Mouse (Mus musculus) cerebellum, adult 18-20 months (tissue): ENCODE data around the gene Slit3.
A peak's percentile ranks its signal among the peaks of the same experiment; 100 is the strongest.

Experiments
- DNase-seq, 2 experiments: peaks; one replicate each; pipeline ENCODE4 v3.0.0; 2021

The Slit3 gene

DNA sequence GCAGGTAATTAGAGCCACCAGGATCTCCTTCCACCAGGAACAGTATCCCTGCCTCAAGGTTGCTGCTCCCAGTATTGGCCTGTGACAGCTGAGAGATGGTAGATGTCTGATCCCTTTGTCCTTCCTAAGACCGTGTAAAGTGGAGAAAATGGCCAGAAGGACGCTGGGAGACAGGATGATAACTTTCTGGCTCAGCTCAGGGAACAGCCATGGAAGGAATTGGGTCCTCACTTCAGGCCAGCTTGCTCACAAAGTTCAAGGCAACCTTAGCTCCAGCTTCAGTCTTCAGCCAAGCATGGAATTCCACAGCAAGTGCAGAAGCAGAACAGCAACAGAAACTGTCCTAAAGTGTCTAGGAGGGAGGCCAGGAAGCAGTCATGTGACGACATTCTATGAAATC is 289.4 kb downstream of the Slit3 start:
- DNase-seq, result no peak

DNA sequence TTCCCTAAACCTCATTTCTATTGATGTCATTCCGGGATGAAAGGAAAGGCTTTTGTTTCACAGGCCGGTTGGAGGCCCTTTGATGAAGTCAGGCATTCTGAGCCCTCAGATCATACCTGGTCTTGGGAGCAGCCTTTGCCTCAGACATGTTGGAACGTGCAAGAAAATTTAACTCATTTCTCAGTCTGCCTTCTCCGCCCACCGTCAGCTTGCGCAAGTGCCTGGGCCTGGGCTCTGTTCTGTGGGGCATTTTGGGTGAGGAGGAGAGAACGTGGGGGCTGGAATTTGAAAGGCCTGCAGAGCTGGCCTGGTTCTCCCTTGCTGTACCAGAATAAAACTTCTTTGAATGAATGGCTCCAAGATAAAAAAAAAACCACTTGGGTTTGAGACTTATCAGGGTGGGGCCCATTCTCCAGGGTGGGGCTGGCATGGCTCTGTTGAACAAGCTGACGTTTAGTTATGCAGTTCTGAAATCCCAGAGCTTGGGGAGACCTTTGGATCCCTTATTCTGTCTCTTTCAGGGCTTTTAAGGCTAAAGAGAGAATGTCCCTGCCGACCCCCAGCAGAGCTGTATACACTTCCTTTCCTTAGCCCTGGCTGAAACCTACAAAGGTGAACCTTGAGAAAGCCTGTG is 294.9 kb downstream of the Slit3 start:
- no peak for DNase-seq

DNA sequence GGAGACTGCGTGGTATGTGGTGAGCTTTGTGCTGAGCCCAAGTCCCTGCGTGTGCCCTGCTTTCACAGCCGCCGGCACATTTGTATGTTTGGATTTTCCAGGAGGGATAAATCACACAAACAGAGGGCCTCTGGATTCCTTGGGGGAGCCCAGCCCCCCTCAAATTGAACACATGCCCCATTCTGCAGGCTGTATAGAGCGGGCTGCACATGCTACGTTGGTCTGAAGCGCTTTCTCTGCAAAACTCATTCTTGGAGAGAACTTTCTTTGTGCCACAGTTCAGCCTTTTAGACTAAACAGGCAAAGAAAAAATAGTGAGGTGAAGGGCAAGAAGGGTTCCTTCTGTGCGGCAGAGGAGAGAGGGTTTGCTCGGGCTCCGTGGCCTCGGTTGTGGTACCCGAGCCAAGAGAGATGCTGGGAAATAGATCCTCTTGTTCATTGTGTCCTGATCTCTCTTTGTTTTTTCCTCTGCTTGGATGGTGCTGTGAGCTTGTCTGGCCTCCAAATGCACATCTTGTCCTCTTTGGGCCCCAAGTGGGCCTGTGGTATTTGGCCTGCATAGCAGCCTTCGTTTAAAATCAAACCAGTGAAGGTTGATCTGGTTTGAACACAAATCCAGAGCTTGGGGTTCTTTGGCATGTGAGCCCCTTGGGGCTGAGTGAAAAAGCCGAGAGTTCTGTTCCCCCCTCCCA is 295.5 kb downstream of the Slit3 start:
- peak; percentile 14 to 17 for DNase-seq

DNA sequence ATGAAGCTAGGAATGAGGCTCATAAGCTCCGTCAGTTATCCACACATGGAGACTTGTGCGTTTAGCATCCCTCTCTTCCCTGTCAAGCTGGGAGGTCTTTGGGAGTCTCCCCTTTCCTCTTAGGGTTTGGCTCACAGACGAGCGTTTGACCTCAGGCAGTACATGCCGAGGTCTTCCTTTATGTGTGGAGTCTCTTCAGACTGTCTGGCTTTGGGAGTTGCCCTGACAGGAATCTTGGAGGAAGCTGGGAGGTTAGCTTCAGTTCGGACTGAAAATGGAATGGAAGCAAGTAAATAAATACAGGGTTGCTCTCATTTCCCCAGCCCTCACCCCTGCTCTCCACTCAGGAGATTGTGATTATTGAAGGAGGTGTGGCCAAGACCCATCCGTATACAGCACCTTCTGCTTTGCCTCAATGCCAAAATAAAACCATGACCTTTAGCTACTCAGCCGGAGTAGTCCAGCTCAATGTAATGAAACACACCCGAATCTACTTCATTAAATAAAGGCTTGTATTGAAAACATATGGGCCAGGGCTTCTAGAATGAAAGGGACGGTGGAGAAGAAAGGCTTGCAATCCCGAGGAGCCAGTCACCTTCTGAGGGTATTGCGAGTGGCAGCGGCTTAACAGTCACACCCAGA is 297.0 kb downstream of the Slit3 start:
- DNase-seq, result no peak

DNA sequence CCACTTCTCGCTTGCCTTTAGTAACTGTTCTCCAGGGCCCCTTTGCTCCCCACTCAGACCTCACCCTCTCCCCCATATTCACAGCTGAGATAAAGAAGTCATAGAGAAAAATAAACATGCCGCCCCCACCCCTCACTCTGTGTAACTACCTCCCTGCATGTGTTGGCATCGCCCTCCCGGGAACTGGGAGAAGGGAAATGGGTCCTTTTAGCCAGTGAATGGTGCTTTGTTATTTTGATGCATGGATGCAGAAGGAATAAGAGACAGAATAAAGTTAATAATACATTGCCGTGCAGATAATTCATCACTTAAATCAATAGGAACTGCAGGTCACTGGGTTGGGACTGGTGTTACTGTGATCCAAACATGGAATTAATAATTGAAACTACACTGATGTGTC is 298.0 kb downstream of the Slit3 start:
- no peak for DNase-seq

DNA sequence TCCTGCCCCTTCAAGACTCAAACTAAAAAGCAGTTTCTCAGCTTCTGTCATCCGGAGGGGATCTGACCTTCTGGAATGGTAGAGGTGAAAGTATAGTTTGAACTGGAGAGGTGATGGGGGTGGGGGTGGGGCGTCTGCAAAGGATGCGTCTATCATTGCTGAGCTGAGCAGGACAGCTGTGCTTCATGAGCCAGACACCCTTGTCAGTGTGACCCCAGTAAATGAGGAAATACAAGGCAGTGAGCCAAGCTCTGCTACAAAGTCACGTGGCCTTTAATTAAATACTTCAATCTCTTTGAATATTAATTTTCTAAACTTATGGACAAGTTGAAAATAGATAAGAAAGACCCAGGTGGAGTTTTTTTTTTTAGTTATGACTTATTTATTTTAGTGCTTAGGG is 300.7 kb downstream of the Slit3 start:
- DNase-seq, result no peak

DNA sequence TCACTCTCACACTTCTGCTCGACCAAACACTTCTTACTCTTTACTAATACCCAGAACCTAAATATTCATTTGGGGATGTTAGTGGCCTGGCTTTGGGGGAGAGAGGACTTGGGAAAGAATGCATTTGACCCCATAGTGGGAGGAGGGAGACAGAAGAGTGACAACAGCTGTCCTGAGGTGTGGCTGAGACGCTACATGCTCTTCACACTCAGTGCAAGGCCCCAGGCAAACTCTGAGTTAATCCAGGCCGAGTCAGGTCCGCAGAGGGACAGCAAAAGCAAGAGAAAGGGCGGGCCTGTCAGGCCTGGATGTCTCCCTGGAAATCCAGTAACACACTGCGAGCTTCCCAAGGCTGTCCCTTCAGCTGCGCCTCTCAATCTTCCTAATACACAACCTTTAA is 307.0 kb downstream of the Slit3 start:
- no peak for DNase-seq

DNA sequence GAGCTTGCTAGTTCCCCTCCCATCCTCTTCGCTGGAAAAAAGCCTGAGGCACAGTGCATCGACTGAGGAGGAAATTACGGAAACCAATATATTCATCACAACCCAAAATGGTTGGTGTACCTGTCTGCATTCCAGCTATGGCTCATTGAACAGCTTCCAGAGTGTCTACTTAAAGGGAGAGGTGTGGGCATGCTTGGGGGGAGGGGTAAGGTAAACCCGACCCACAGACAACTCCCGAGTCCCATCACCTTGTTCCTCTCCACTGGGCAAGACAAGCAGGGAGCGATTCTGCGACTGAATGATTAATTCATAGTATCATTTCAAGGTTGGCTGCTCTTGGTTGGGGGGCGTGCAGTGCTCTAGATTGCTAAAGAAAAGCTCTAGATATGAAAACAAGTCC is 310.1 kb downstream of the Slit3 start:
- no peak for DNase-seq

DNA sequence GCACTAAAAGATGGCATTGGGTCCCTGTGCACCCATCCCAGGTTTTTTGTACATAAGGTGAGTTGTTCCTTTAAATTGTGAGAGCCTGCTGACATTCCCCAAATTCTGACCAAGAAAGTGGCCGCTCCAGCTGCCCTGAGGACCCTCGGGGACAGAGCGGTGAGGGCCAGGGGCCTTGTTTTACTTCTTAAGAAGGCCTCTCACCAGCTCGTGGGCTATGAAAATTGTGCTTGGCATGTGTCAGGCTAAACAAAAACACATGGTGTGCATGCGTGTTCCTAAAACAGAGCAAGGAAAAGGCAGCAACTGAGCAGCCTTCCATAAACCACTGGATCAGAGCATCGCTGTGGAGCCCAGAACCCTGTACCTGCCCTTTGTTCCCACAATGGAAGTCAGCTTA is 316.5 kb downstream of the Slit3 start:
- no peak for DNase-seq

DNA sequence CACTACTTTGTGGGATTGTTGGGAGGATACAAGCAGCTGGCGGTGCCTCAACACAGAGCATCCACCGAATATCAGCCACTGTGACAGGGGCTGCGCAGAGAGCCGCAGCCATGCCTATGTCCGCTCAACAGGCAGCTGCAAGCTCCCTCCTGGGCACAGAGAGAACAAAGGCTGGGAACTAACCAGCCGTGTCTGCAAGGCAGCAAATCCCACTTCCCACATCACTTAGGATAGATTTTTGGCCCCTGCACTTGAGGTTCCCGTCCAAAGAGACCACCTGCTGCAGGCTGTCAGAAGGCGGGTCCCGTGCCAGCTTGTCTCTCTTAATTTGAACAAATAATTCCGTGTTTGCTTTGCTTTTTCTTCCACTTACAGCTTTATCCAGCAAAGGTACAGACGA is 319.2 kb downstream of the Slit3 start:
- no peak for DNase-seq

DNA sequence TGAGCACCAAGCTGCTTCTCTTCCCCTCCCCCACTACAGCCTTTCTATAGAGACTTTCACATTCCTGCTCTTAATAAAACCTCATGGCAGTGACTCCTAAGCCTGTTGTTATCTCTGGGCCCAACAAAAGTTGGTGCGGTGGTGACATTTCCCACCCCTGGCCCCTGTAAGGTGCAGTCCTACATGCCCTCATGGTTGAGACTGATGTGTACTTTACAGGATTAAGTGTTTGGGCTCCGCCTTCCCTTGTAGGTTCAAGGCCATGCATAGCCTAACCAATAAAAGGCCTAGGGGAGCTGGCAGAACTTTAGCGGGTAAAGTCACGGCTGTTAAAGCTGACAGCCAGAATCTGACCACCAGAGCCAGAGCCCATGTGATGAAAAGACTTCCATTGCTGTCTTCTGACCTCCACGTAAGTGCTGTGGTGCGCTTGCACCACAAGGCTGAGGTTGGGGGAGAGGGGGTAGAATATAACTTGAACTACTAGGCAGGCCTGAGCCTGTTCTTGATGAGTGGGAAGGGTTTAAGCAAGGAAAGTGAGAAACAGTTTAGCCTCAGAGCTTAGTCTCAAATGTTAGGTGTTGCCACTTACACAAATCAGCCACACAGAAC is 323.6 kb downstream of the Slit3 start:
- DNase-seq, result no peak

DNA sequence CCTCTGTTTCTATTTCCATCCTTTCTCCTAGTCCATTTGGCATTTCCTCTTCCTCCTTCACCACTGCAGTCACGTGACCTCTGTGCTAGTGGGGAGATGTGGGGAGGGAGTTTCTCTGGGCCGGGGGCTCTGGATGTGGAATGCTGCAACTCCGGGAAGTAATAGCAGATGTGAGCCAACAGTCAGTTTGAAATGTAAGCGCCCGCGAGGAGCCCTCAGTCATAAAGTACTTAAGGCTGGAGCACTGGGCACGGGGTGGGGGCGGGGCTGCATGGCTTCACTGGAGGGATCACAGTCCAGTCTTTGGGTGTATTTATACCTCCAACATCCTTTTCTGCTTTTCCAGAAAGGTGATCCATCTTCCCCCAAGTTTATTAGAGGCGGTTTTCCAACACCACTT is 326.9 kb downstream of the Slit3 start:
- no peak for DNase-seq

DNA sequence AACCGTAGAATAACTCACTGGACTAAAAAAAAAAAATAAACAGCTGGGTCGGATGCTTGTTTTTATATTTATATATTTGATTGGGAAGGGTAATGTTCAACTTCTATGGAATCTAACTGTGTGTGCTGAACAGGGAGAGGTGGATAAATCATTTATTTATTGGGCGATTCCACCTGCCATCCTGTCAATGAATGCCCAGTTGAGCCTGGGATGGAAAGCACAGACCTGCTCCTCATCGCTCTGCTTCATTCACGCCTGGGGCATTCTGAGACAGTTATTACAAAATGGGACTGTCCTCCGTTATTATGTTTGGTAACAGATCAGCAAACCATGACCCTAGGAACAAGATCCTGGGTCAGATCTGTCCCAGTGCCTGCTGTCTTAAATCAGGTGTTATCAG is 328.2 kb downstream of the Slit3 start:
- DNase-seq, result no peak

DNA sequence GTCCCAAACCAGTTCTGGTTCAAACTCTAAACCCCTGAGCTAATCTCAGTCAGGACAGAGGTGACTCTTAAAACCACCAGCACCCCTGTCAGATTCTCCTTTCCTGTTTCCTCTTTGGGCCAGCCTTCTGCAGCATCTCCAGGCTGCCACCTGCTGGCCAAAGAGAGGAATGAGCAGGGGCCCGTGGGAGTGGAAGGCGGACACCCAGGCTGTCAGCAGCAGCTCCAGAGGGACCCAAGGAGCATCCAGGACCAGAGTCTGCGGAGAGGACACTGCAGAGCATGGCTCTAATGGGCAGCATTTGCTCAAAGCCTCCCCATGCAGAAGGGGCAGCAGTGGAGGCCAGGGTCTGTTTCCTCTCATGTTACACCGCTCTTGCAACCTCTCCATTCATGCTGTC is 330.6 kb downstream of the Slit3 start:
- peak; percentile 71 to 85 for DNase-seq

DNA sequence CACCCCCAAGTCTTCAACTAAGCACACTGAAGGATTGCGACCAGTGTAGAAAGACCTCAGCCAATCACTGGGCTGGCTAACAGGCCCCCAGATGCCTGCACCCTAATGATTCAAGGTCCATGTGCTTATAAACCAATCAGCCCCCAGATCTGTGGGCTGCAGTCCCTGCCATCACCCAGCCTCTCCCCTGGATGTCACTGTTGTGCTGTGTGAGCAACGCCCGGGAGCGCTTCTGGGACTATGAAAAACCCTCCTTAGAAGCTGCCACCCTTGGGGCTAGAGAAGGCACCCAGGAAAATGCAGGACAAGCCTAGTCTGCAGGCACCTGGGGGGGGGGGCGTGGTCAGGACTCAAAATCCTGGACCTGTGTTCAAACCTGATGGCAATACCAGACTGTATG is 331.4 kb downstream of the Slit3 start:
- peak in 1 of 2 experiments; percentile 9 for DNase-seq

DNA sequence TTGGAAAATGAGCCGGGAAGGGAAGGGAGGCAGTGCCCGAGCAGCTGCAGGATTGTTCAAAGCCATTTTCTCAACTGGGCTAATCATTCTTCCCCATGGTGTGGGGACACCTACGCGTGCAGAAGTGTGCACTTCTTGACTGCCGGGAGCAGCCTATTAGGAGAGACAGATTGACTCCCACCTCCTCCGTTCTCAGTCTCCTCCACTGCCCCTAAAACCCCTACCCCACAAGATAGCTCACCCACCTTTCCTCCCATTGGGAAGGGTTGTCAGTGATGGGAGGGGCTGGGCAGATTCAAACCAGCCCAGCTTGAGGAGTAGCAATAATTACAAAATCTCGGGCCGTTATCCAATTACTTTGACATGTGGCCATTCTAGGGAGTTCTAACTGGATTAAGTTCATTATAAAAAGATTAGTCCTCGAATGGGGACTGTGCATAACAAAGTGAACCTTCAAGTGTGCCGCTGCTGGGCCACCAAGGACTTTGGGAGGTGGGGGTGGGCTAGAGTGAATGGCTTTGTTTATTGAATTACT is 333.2 kb downstream of the Slit3 start:
- DNase-seq, result no peak

DNA sequence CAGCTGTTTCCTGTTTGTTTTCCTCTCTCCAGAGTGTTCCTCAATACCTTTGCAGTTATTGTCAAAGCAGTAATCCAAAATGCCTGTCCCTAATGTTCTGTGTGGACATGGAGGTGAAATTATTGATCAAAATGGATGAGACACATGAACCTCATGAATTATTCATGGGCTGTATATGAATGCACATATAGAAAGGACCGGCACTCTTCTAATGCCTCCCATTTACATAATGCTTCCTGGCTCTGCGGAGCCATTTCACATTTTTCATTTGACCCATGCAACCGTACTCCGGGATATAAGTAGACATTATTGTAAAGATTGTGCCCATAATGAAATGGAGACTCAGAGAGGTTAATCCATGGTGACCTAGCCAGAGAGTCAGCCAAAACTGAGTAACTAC is 333.8 kb downstream of the Slit3 start:
- no peak for DNase-seq

DNA sequence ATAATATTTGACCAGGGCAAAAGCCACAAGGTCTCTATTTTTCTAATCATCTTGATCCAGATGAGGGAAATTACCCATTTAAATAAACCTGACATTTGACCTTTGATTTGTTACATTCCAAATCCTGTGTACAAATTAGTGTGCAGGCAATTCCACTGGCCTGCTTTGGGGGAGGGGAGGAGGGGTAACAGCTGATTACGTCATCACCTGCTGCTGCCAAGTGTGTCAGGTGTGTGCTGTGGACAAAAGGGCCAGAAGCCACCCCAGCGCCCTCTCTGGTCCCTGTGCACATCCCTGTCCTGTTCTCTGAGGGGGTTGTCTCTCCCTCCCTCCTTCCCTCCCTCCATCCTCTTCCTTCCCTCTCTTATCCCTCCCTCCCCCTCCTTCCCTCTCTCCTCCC is 337.0 kb downstream of the Slit3 start:
- no peak for DNase-seq

DNA sequence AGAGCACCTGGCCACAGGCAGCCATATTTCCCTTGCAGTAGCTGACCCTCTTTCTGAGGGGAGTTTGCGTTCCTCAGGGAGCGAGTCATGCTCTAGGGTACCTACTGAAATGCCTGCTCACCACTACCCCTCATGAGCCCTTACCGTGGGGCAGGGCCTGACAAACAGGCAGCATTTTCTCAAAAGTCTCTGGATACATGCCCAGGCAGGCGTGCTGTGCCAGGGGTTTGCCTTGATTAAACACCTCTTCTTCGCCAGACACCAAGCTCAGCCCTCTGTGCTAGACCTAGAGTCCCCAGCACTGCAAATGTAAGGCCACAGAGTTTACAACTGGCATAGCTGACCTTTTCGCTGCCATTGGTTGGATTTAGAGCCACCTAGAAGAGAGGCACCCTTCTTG is 345.7 kb downstream of the Slit3 start:
- DNase-seq, result no peak

DNA sequence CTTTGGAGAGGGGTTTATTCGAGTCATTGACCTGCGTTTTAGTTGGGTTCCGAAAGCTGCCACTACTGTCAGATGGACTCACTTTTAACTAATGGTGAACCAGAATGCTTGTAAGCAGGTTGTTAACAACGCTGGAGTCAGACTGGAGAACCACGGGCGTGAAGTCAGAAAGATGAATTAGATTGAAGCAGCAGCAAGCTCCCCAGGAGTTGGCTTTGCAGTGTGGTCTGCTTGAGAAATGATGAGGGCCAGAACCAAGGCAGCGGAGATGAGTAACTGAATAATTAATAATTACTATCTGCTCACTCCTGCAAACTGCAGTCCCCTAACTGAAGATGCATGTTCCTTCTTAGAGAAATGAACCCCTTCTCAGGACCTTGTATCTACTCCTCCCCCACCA is 347.8 kb downstream of the Slit3 start:
- no peak for DNase-seq

DNA sequence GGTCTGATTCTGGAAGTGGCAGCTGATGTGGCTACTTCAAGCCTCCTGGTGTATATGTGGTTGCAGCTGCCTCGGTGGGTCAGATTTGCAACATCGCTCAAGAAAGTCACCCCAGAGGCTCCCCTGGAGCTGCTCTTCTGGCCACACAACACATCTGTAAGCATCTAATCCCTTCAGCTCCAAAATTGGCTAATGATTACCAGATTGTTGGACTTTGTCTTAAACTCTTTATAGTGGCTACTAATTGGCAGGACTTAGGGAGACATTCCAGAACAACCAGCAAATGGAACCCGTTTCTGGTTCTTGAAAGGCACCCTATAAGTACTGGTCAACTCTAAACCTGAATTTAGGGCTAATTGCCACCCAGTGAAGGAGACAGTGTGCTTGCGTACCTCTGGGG is 348.9 kb downstream of the Slit3 start:
- DNase-seq, result no peak

DNA sequence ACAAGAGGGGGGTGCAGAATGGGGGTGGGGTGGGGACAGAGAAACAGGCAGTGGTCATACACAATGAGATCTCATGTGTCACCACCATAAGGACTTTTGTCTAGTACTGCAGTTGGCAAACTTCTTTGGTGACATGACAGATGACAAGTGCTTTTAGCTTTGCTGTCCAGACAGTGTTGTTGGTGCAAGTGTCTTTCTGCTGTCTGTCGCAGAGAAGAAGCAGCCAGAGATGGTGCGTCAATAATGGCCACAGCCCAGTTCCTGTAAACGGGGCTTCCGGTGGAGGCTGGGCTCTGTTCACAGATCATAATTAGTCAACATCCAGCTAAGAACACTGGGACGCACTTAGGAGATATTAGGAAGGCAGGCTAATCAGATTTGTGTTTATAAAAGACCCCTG is 349.8 kb downstream of the Slit3 start:
- DNase-seq, result no peak

DNA sequence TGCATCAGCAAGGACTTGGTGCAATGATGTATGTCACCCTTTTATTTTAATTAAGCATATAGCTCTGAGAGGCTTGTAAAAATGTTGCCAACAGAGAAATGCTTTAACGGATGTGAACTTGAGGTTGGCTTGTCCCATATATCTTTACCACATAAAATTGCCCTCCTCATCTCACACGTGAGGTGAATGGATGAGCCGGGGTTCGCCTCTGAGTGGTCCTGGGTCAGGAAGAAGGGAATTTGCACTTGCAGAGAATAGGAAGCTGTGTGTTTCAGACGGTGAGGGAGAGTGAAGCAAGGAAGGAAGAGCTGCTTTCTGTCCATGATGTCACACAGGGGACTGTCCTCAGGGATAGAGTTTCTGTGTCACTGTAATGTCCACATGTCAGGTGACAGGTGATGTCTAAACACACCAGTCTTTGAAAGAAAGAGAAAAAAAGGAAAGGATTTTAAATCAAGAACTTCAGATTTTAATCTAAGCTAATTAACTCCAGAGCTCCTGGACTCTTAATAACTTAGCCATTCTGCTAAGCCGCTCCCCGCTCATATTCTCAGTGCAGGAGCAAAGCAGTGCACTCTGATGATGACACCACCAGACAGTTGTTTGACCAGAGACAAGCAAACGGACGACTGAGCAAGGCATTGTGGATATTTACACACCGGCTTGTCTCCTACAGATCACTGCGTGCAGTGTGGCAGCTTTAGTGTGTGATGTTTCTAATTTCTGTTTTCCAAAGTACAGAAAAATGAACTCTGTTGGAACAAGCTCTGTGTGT is 352.0 kb downstream of the Slit3 start:
- no peak for DNase-seq
